Mouse (Mus musculus) embryo, embryonic 11.5 days (tissue): Measurements from ENCODE around the gene Noto.
"Not testable (repeated sequence)": the region's sequence is repeated elsewhere in the genome, so short reads cannot be mapped to it uniquely, and the experiment has no call there.

ENCODE experiments used
- DNase-seq: peaks from one replicate; pipeline ENCODE4 v3.0.0-alpha.2; 2012; ENCODE audit warnings: low read depth, low spot score

Noto gene

DNA sequence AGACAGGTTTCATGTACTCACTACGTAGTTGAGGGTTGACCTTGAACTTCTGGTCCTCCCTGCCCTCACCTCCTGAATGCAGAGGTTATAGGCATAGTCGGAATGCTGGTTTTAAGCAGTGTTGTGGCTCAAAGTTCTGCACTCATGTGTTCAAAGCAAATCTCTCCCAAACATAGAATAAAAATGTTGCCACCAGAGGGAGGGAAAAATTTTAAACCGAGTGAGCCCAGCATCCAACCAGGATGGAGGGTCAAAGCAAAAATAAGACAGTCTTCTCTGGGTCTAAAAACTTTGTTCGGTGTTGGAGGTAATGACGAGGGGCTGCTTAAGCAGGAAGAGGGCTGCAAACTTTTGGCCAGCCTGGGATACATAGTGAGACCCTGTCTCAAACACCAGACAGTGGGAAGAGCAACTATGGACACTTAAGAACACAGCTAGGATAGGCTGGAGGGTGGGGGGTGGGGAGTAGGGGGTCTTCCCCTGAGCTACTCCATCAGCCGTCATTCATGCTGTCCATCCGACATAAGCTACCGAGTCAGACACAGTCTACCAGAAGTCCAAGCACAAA, 7.7 kb downstream of the Noto start:
- DNase-seq = no peak

DNA sequence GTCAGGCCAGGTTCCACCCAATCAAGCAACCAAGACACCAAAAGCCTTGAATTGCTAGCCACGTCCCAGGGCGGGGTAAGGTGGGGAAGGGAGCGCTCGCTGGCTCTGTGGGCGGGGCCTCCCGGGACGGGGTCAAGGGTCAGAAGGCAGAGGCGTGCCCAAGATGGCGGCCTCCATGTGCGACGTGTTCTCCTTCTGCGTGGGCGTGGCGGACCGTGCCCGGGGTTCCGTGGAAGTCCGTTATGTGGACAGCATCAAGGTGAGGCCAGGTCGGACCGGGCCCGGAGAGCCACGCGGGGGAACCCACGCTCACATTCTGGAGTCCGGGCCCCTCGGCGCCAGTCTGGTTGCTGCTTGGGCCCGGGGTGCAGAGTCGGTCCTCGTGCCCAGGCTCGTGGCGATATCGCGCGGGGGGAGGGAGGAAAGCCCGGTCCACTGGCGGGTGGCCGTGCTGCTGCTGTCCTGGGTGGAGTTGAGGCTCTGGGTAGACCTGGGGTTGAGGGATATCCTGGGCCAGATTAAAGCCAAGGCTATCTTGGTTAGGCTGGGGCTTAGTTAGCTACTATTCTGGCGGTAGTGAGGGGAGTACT, 8.3 kb downstream of the Noto start, which contains the start of gene Smyd5:
Smyd5 (plus strand) TSS at position 148 of the 590 bp plus-strand sequence.
- DNase-seq = peak; percentile 81

DNA sequence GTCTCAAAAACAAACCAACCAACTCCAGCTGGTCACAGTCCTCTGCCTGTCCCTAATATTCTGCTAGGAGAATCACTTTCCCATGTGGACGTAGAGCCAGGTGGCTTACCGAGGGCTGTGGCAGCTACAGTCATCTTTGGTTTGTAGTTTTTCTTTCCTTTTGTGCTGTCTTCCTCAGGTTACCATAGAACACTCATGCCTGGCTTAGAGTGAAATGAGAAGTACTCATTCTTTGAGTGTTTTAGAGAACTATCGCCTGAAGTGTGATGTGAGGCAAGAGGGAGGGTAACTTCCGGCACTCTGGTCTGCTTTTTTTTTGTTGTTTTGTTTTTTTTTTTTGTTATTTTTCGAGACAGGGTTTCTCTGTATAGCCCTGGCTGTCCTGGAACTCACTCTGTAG, 10.2 kb downstream of the Noto start:
- no peak for DNase-seq

DNA sequence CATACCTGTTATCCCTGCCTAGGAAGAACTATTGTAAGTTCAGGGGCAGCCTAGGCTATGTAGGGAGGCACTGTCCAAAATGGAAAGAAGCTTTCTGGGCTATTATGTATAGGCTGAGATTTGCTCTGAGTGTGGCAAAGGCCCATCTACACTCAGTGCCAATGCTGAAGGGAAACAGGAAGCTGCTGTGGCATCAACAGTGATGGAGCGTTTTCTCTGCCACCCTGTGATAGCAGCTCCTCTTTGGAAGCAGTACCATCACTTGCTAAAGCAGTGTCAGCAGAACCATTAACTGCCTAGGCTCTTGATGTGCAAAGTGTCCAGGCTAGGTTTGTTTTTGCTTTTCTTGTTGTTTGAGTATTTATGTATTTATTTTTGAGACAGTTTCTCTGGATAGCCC, 12.5 kb downstream of the Noto start:
- no peak for DNase-seq

DNA sequence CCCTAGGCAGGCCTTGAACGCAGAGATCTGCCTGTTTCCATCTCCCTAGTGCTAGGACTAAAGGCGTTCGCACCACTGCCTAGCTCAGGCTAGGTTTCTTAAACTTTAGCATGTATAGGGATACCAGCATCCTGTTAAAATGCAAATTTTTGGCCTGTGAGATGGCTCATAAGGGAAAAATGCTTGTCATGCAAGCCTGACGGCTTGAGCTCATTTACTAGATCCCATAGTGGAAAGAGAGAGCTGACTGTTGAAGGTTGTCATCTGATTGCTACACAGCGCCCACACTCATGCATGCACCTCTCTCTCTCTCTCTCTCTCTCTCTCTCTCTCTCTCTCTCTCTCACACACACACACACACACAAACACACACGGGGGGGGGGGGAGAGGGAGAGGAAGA, 12.9 kb downstream of the Noto start:
- no peak for DNase-seq

DNA sequence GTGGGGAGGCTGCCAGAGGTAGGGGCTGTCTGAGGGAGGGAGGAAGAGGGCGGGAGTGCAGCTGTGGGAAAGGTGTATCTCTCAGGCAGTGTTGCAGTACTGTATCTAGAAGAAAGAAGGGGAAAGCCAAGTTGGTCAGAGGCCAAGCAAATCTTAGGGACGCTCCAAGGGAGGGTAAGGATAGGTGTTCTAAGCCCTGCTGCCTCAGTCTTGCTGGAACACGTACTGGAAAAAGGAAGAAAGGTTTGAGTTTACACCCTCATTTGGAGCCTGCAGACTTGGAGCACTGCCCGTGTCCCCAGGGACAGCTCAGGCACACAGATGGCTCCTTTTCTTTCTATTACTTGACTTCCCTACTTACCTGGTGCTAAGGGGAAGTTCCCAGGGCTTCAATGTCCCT, 17.5 kb downstream of the Noto start:
- DNase-seq = no peak

DNA sequence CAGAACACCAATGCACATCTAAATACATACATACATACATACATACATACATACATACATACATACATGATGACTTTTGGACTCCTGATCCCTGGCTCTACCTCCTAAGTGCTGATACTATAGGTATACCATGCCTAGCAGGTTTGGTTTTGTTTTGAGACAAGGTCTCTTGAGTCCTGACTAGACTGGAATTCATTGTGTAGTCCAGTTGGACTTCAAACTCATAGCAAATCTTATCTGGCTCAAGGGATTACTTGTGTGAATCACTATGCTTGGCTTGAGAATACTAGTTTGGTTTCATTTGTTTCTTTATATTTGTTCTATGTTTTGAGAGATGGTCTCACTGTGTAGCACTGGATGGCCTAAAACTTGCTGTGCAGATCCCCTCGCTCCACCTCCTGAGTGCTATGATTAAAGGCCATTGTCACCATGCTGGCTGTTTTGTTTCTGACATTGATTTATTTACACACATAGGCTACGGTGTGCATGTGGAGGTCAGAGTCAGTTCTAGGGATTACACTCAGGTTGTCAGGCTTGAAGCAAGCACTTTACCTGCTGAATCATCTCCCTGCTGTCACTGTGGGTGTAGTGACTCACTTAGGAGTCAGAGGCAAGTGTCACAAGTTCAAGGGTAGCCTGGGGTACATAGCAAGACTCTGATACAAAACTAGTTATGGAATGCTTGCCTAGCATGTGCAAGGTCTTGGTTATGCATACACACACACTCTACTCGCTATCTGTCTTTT, 20.0 kb downstream of the Noto start:
- DNase-seq = no peak

DNA sequence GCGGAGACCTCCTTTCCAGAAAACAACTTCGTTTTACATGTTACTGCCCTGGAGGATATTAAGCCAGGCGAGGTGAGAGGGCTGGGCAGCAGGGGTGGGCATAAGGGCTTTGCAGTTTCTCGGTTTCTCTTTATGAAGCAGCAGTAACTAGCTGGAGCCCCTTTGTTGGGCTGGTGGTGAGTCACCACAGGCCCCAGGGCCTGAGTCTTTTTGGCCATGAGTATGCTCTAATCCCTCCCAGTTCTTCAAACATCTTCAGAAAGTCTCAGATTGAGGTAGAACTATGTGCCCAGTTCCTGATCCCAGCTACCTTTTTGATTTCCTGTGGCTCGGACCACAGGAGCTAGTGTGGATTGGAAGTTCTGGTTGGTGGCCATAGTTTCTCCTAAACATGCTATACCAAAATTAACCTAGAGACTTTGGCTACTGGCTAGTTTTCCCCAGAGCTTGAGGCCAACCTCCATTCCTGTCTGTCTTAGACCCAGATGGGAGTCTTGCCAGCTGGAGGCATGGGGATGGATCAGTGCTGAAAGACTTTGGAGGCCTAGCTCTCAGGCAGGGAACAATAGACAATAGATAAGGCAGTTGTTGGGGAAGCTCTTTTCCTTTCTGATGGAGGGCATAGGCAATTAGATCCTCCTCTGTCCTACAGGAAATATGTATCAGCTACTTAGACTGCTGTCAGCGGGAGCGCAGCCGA, 20.7 kb downstream of the Noto start:
- no peak for DNase-seq

DNA sequence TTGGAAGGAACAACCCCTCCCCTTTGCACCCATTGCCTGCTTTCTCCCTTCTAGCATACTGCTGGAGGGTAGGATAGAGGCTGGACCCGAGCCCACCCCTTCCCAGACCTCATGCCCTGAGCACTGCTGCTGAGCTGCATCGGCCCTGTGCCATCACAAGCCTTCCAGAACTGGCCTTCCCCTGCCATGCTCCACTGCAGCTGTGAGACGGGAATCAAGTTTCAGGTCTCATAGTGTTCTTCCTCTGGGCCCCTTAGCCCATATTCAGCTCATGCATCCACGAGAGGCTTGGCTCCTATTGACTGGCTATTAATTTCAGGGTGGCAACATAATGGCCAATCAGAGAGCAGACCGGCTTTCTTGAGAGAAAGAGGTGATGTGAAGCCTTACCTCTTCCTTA, 21.6 kb downstream of the Noto start:
- no peak for DNase-seq

DNA sequence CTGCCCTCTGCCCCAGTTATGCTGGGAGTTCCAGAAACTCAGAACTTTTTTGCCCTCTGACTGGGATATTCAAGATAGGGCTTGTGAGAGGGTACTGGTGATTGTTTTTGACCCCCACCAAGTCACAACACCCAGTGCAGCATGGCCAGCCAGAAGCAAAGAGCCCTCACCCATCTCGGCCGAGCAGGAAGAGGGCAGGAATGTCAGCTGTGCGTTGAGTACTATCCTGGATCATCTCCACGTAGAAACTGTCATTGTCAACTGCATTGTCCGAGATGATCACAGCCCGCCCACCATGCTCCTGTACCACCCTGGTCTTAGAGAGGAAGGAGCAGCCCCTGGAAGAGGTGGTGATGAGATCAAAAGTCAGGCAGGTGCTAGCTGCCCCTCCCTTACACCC, 23.7 kb downstream of the Noto start:
- no peak for DNase-seq

DNA sequence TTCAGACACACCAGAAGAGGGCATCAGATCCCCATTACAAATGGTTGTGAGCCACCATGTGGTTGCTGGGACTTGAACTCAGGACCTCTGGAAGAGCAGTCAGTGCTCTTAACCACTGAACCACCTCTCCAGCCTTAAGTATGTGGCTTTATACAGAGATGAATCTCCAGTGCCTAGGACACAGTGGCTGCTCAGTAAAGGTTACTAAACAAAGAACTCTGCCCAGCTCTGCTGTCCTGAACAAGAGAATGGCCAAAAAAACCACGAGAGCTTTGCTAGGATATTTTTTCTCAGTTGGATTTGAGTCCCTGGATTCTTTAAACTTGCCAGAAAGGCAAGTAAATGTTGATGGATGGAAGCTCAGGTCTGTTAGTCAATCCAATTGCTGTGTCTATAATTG, 26.5 kb downstream of the Noto start:
- DNase-seq = not testable (repeated sequence)

DNA sequence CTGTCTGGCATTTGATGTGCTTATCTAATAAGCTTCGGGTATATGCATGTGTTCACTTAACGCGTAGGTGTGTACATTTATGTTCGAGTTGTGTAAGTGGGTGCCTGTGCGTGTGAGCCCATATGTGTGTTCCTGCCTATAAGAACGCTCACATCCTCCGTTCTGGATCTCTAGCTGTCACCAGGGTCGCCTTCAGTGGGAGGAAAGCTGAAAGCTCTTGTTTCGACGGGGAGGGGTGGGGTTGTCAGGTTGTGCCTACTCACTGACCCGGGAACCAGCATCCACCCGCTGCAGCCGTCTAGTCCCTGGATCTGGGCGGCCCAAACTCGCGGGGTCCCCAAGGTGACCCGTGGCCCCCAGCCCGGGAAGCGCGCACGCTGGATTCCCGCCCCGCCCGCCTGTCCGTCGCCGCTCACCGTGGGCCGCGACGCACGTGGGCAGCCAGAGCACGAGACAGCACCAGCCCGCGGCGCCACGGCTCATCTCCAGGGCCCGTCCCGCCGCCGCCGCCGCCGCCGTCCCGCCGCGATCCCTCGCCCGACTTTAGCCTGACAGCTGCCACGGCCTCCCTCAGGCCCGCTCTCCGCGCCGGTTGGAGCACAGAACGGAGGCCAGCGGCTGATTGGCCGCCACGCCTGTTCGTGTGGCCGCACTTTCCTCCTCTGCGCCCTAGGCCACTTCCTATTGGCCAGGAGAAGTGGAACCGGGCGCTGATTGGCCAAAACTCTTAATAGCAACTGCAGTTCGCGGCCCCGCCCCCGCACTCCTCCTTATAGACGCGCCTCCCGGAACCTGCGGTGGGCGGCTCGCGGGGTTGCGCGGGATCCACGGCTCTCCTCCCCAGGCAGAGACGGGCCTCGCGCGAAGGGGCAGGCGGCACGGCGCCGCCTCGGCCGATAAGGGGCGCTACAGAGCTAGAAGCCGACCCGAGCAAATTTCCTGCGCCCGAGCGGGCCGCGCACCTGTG, 27.3 kb downstream of the Noto start, which contains the start of gene Cct7:
Cct7 (plus strand) TSS at position 818 of the 967 bp plus-strand sequence.
- DNase-seq = peak; percentile 99

DNA sequence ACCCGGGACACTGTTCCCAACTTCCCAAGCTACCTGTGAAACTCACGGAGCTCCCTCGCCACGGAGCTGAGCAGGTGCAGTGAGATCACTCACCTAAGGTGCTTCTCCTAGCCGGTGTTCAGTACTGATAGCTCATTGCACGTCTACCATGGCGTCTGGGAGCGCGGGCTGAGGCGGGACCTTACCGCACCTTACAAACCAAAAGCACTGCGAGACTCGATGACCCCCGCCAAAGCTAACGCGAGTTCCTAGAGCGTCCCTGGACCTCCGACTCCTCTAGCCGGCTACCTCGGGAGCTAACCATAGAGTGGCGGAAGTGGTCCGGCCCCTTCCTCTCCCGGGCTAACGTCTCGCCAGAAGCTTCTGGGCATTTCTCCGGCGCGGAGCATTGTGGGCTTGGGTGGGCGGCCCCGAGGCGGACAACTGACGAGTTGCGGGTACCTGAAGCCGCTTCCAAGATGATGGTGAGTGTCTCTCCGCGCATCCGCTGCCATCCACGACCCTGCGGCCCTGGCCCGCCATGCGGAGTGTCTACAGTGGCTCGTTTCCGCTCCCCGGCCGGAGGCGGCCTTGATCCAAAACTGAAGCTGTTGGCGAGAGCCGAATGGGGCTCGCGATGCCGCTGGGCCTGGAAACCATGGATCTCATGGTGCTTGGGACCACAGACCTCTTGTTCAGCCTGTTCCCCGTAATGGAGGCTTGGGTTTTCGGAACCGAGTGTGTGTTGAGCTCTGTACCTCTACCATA, 28.2 kb downstream of the Noto start, which contains the start of gene Pradc1:
Pradc1 (minus strand) TSS at position 307 of the 747 bp plus-strand sequence.
- peak; percentile 94 for DNase-seq

DNA sequence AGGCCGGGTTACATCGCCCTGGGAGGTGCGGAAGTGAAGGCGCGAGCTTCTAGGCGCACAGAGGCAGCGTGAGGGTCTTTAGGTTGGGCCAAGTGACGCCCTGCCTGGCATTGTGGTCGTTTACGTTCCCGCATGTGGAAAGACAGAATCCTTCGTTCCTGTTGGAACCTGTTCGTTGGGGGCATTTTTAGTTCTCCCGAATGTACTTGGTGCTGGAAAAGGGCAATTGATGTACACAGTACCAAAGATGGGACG, 28.7 kb downstream of the Noto start:
- peak; percentile 30 for DNase-seq

DNA sequence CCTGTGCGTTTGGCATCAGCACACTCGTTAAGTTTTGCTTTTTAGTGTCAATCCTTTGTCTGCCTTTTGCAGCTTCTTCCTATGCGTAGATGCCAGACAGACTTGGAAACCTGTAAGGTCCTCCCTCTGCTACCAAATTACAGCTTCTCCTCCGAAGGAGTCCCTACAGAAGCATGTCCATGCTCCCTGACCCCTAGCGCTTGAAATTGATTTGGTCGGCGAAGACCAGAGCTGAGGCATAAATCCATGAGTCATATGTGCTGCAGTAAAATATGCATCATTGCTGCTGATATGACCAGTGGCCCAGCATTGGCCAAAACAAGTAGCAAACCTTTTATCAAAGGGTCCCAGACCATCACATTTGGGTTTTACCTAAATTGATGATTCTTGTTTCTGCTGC, 29.1 kb downstream of the Noto start:
- no peak for DNase-seq

DNA sequence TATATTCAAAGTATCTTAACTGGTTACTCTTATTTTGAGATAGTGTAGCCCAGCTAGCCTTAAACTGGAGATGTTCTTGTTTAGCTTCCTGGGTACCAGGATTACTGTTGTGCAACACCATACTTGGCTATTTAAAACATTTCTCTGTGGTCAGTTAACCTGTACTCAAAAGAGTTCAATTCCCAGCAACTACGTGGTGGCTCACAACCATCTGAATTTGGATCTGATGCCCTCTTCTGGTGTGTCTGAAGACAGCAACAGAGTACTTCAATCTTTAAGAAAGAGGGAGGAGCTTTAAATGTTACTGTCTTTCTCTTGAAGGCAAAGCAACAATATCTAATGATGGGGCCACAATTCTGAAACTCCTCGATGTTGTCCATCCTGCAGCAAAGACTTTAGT, 35.9 kb downstream of the Noto start:
- DNase-seq = no peak

DNA sequence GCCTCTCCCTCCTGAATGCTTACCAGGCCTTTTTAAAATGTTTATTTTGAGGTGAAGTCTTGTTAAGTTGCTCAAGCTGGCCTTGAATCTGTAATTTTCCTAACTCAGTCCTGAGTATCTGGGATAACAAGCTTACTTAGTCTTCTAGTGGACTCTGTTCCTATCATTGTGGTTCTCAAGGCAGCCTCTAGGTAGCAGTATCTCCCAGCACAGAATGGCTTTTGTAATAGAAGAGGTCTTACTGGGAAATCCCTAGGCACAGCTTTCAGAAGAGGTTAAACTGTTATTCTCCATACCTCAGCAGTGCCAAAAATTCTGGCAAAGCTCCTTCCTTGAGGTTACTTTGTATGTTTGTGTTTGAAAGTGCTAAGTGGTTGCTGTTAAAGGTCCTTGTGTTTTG, 41.7 kb downstream of the Noto start:
- no peak for DNase-seq

DNA sequence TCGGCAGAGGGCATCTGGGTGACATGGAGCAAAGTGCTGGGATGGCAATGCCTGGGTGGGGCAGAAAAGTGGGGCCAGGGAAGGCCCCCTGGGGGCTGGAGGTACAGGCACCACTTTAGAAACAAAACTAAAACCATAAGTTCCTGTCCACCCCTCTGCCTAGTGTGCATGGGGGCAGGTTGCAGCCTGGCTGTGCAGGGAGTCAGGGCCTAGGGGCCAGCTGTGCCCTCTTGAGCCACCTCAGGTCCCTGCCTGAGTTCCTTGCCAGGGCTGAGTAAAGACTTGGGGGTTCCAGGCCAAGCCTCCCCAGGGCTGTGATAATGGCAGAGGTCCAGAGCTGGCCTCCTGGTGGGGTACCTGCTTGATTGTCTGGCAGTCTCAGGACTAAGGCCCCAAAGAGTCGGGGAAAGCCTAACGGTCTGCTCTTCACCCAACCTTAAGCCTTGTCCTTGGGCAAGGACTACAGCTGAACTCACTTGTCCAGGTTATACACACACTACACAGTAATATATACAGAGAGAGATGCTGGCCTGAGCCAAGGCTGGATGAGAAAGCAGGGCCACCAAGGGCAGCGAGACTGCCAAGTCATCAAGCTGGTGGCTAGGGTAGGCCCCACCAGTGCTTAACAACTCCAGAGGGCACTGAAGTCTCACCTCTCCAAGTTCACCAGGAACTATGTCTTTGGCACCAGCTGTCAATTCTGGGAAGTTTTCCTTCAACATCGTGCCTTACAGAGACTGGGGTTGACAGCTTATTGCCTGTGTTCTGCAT, 46.2 kb downstream of the Noto start:
- DNase-seq = no peak

DNA sequence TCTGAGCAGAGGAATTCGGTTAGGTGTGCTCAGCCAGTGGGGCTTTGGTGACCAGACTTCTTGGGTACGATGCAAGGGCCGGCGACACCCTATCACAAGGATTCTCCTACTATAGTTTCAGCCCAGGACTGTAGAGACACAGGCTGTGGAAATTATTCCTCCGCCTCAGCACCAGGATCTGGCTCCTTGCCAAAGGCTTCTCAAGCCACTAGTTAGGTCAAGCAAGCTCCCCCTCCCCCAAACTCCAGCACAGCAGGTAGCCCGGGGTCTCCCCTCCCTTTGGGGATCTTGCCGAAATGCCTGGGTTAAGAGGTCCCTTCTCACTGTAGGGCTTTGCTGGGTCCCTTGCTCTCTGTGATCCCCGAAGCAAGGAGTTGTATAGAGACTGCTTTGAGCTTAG, 48.3 kb downstream of the Noto start:
- no peak for DNase-seq

DNA sequence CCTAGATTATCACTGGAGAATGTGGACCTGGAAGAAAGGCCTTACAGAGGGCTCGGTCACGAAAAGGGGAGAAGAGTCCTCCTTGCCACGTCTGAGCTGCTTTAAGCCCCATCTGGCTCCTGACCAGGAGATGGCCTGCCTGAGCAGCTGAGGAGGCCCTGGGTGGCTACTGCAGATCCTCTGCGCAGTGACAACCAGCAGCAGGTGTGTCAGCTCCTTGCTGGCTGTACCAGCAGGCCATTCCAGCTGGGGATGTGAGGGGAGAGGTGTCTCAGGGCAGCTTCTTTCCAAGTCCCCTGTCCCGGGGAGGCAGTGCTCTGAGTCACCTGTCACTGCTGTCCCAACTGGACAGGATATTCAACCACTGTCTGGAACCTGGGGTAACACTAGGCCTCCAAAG, 48.9 kb downstream of the Noto start:
- DNase-seq = no peak
